Mouse (Mus musculus) MEL (cell line): ENCODE data around the gene Trim16.

Source experiments
- CTCF ChIP-seq, 3 experiments: IDR thresholded peaks in 2 of 3; conservative IDR thresholded peaks in 1 of 3; 2 replicates each; pipeline ENCODE4 v1.5.1; 2011 to 2012; ENCODE audit warnings: low read length in 3 of 3, low read depth in 2 of 3, mild to moderate bottlenecking in 2 of 3, improper control_type of control experiment in 1 of 3, inconsistent platforms in 1 of 3, mixed read lengths in 1 of 3, moderate library complexity in 1 of 3; ENCODE audit not compliant: control insufficient read depth in 1 of 3, insufficient read depth in 1 of 3, poor library complexity in 1 of 3, severe bottlenecking in 1 of 3
- EP300 ChIP-seq, 2 experiments: IDR thresholded peaks; 2 replicates each; pipeline ENCODE4 v1.6.1; 2011; ENCODE audit warnings: improper control_type of control experiment in 2 of 2, low read length in 2 of 2, low read depth in 1 of 2, mild to moderate bottlenecking in 1 of 2
- ETS1 ChIP-seq: IDR thresholded peaks from 2 replicates; pipeline ENCODE4 v1.6.1; 2012; ENCODE audit warnings: low read depth, mild to moderate bottlenecking, inconsistent platforms, low read length, improper control_type of control experiment, moderate library complexity
- GABPA ChIP-seq: IDR thresholded peaks from 2 replicates; pipeline ENCODE4 v1.6.1; 2012; ENCODE audit warnings: low read depth, mild to moderate bottlenecking, inconsistent platforms, low read length, improper control_type of control experiment, moderate library complexity
- MAZ ChIP-seq: IDR thresholded peaks from 2 replicates; pipeline ENCODE4 v1.6.1; 2012; ENCODE audit warnings: low read depth, mild to moderate bottlenecking, inconsistent platforms, low read length, improper control_type of control experiment
- MYC ChIP-seq: IDR thresholded peaks from 2 replicates; pipeline ENCODE4 v1.6.1; 2011; ENCODE audit warnings: low read depth, mild to moderate bottlenecking, low read length, improper control_type of control experiment, moderate library complexity
- NELFE ChIP-seq: IDR thresholded peaks from 2 replicates; pipeline ENCODE4 v1.6.1; 2011; ENCODE audit warnings: low read depth, low read length, improper control_type of control experiment
- POLR2A ChIP-seq, 2 experiments: IDR thresholded peaks; 2 replicates each; pipeline ENCODE4 v1.6.1; 2011 to 2012; ENCODE audit warnings: low read length in 2 of 2, mild to moderate bottlenecking in 2 of 2, control low read depth in 1 of 2, improper control_type of control experiment in 1 of 2, low read depth in 1 of 2, moderate library complexity in 1 of 2; ENCODE audit not compliant: control insufficient read depth in 1 of 2, insufficient read depth in 1 of 2, poor library complexity in 1 of 2
- POLR2AphosphoS2 ChIP-seq: IDR thresholded peaks from 2 replicates; pipeline ENCODE4 v1.6.1; 2011; ENCODE audit warnings: low read length, improper control_type of control experiment
- SIN3A ChIP-seq: IDR thresholded peaks from 2 replicates; pipeline ENCODE4 v1.6.1; 2012; ENCODE audit warnings: low read length, improper control_type of control experiment, inconsistent platforms
- TCF12 ChIP-seq: IDR thresholded peaks from 2 replicates; pipeline ENCODE4 v1.6.1; 2014; ENCODE audit warnings: low read depth, mild to moderate bottlenecking, inconsistent platforms, low read length, improper control_type of control experiment, moderate library complexity
- USF1 ChIP-seq: IDR thresholded peaks from 2 replicates; pipeline ENCODE4 v1.6.1; 2014; ENCODE audit warnings: low read depth, mild to moderate bottlenecking, inconsistent platforms, low read length, improper control_type of control experiment, moderate library complexity
- USF2 ChIP-seq, 2 experiments: IDR thresholded peaks; 2 replicates each; pipeline ENCODE4 v1.6.1; 2011 to 2012; ENCODE audit warnings: improper control_type of control experiment in 2 of 2, low read length in 2 of 2, borderline replicate concordance in 1 of 2, inconsistent platforms in 1 of 2, low read depth in 1 of 2, mild to moderate bottlenecking in 1 of 2; ENCODE audit not compliant: insufficient read depth in 1 of 2

DNA sequence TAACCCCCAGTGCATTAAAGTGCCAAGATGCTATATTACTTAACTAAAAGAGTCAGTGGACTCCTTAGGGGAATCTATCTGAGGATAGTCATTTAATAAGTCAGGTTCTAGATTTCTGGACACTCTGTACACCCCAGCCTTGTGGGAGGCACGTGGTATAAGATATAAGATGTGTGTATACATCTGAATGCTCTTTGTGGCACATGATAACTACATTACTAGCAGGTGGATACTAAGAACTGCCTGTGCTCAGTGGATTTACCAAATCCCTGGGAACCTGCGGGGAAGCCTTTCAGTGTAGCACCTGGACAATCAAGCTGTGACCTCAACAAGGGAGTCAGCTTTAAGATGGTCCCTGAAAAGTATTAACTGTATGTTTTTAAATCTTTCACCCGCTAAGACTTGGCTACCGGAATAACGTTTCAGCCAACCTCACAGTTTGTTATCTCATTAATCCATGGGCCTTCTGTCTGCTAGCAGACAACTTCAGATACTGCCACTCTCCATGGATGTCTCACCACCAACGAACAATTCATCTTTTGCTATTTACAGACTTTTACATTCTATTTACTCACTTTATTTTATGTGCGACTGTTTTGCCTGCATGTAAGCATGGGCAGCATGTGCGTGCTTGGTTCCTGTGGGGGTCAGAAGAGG lies 49.8 kb downstream of the Trim16 start:
- TF ChIP-seq CTCF (IDR thresholded peaks at IDR 0.05 in 2 of 3, conservative IDR thresholded peaks at IDR 0.05 in 1 of 3; ENCODE audit: control insufficient read depth in 1 of 3, insufficient read depth in 1 of 3, low read depth in 2 of 3, low read length in 3 of 3, poor library complexity in 1 of 3, severe bottlenecking in 1 of 3), result no peak
- no peak for TF ChIP-seq POLR2AphosphoS2
- no peak for TF ChIP-seq MAZ
- no peak for TF ChIP-seq USF2 (IDR thresholded peaks at IDR 0.05; ENCODE audit: borderline replicate concordance in 1 of 2, insufficient read depth in 1 of 2, low read depth in 1 of 2, low read length in 2 of 2)
- no peak for TF ChIP-seq EP300 (IDR thresholded peaks at IDR 0.05; ENCODE audit: low read depth in 1 of 2, low read length in 2 of 2)
- TF ChIP-seq POLR2A (IDR thresholded peaks at IDR 0.05; ENCODE audit: control insufficient read depth in 1 of 2, insufficient read depth in 1 of 2, low read depth in 1 of 2, low read length in 2 of 2, poor library complexity in 1 of 2), result no peak
- TF ChIP-seq MYC, result no peak
- no peak for TF ChIP-seq USF1
- TF ChIP-seq SIN3A, result no peak
- TF ChIP-seq GABPA, result no peak
- TF ChIP-seq ETS1, result no peak
- no peak for TF ChIP-seq TCF12
- no peak for TF ChIP-seq NELFE
